Mouse (Mus musculus): ENCODE results near the gene G6pc. TPM values are rescaled to one million over a fixed set of nuclear protein-coding genes. Genes with fewer than 3 reads are reported as not detected.
"Not testable (repeated sequence)": the region's sequence is repeated elsewhere in the genome, so short reads cannot be mapped to it uniquely, and the experiment has no call there.

G6pc gene
- total RNA-seq (2021) = not detected

- intact Hi-C loops (cut with DNase I) = no loop called here
- no peak for DNase-seq
Measured at GRCm38 (mm10) chr11:101367326-101367935, at the start of gene G6pc. Gene G6pc, plus strand, starts transcription at chr11:101367561.

- intact Hi-C loops (cut with DNase I) = loop anchor here (2.0 kb wide), 1 partner anchor 71 kb away; no protein-coding TSS in a partner anchor
Measured at GRCm38 (mm10) chr11:101323609-101324008, 43.8 kb upstream of the G6pc start.

GRCm38 (mm10) chr11:101324763-101325162, 42.6 kb upstream of the G6pc start, which contains the start of gene Aoc2:
Gene Aoc2, plus strand, starts transcription at chr11:101325063.
- intact Hi-C loops (cut with DNase I) = loop anchor here (2.0 kb wide), 1 partner anchor 70 kb away; no protein-coding TSS in a partner anchor
- no peak for DNase-seq

More at GRCm38 (mm10) chr11:101323609-101324008, 43.8 kb upstream of the G6pc start:
- peak; percentile 77 for DNase-seq

- intact Hi-C loops (cut with DNase I) = loop anchor here (2.0 kb wide), 1 partner anchor 70 kb away; no protein-coding TSS in a partner anchor
- not testable (repeated sequence) for DNase-seq
Measured at GRCm38 (mm10) chr11:101325201-101325600, 42.2 kb upstream of the G6pc start.

- DNase-seq = no peak
- intact Hi-C loops (cut with DNase I) = no loop called here
Measured at GRCm38 (mm10) chr11:101326147-101326546, 41.2 kb upstream of the G6pc start.

- DNase-seq = no peak
- intact Hi-C loops (cut with DNase I) = no loop called here
Measured at GRCm38 (mm10) chr11:101327311-101327710, 40.0 kb upstream of the G6pc start.

GRCm38 (mm10) chr11:101328941-101329635, 38.3 kb upstream of the G6pc start:
- DNase-seq = peak; percentile 19
- intact Hi-C loops (cut with DNase I) = no loop called here

- intact Hi-C loops (cut with DNase I) = no loop called here
- no peak for DNase-seq
Measured at GRCm38 (mm10) chr11:101330371-101330924, 36.9 kb upstream of the G6pc start, which contains the start of gene Aoc3. Gene Aoc3, plus strand, starts transcription at chr11:101330605.

GRCm38 (mm10) chr11:101330961-101331360, 36.4 kb upstream of the G6pc start:
- DNase-seq; intact Hi-C loops (cut with DNase I): not testable (repeated sequence)

- no peak for DNase-seq
- intact Hi-C loops (cut with DNase I) = no loop called here
Measured at GRCm38 (mm10) chr11:101332537-101332936, 34.8 kb upstream of the G6pc start.

- intact Hi-C loops (cut with DNase I) = no loop called here
- DNase-seq = no peak
Measured at GRCm38 (mm10) chr11:101334023-101334422, 33.3 kb upstream of the G6pc start.

GRCm38 (mm10) chr11:101334516-101334915, 32.8 kb upstream of the G6pc start:
- intact Hi-C loops (cut with DNase I) = no loop called here
- no peak for DNase-seq

- intact Hi-C loops (cut with DNase I) = no loop called here
- no peak for DNase-seq
Measured at GRCm38 (mm10) chr11:101335685-101336084, 31.7 kb upstream of the G6pc start.

- peak; percentile 28 for DNase-seq
- intact Hi-C loops (cut with DNase I) = no loop called here
Measured at GRCm38 (mm10) chr11:101338123-101338760, 29.1 kb upstream of the G6pc start.

GRCm38 (mm10) chr11:101347083-101347775, 20.1 kb upstream of the G6pc start:
- intact Hi-C loops (cut with DNase I) = no loop called here
- no peak for DNase-seq

GRCm38 (mm10) chr11:101348774-101349173, 18.6 kb upstream of the G6pc start:
- intact Hi-C loops (cut with DNase I) = no loop called here
- no peak for DNase-seq

- no peak for DNase-seq
- intact Hi-C loops (cut with DNase I) = no loop called here
Measured at GRCm38 (mm10) chr11:101349216-101349615, 18.1 kb upstream of the G6pc start.

GRCm38 (mm10) chr11:101351100-101351720, 16.2 kb upstream of the G6pc start:
- intact Hi-C loops (cut with DNase I) = no loop called here
- DNase-seq = no peak

GRCm38 (mm10) chr11:101351721-101352111, 15.6 kb upstream of the G6pc start:
- intact Hi-C loops (cut with DNase I) = no loop called here
- no peak for DNase-seq

GRCm38 (mm10) chr11:101353436-101353835, 13.9 kb upstream of the G6pc start:
- DNase-seq = no peak
- intact Hi-C loops (cut with DNase I) = no loop called here
